Mouse (Mus musculus) left cerebral cortex, adult 9 months (tissue): ENCODE data around the gene Slc13a4.
A peak's percentile ranks its signal among the peaks of the same experiment; 100 is the strongest.

Experiments used
- DNase-seq, 2 experiments: peaks; one replicate each; pipeline ENCODE4 v3.0.0; 2022; ENCODE audit warnings: low spot score in 2 of 2

The Slc13a4 gene

DNA sequence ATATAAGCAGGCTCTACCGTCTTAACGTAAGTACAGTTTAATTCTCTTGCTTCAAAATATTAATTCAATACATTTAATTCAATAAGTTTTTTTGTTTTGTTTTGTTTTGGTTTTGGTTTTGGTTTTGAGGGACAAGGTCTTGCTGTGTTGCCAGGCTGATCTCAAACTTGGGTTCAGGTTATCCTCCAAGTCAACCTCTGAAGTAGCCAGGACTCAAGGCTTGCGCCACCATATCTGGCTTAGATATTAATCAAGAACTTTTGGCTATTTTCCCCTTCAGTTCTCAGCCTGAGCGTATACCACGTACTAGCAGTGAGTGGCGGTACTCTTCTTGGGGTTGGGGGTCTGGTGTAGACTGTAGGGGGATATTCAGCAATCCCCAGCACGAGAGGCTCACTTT, 5.3 kb downstream of the Slc13a4 start:
- no peak for DNase-seq

DNA sequence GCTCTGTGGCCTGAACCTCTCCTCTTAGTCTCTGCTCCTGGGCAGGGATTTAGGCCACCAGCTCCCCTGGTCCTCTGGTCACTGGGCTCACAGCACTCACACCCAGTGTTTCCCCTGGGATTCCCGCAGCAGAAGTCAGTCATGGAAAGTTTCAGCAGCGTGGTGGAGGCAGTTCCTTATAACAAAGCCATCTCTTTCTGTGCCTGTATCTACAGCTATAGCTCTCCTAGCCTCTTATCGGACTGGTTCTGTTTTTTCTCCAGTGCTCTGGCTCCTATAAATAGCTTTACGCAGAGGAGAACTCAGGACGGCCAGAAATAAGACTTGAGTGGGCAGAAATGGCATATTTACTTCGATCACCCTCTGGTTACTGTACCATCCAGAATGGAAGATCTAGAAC, 9.6 kb downstream of the Slc13a4 start:
- no peak for DNase-seq

DNA sequence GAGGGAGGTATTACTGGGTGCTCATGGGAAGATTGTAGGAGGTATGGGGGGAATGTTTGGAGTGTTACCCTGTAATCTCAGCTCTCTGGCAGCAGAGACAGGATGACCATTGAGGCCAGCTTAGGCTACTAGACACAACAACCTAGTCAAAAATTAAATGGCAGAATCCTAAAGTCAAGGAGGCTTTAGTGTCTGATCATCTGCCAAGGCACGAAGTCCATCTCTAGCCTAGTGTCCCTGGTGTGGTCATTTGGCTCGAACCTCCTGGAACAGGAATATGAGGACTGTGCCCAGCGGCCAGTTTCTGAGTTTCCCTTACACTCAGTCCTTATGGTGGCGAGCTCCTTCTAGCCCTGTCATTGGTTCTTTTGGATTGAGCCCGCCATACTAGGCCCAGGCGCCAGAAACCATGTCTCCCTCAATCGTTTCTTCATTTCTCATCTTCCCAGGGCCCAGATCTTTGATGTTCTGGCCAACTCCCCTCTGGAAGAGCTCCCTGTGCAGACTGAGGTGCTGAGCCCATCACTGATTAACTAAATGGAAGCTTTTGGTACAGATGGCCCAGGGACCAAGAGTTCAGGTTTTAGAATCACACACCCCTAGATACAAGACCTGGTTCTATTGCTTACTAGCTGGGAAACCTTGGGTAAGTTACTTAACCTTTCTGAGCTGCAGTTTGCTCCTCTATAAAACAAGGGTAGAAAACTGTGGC, 10.3 kb downstream of the Slc13a4 start:
- no peak for DNase-seq

DNA sequence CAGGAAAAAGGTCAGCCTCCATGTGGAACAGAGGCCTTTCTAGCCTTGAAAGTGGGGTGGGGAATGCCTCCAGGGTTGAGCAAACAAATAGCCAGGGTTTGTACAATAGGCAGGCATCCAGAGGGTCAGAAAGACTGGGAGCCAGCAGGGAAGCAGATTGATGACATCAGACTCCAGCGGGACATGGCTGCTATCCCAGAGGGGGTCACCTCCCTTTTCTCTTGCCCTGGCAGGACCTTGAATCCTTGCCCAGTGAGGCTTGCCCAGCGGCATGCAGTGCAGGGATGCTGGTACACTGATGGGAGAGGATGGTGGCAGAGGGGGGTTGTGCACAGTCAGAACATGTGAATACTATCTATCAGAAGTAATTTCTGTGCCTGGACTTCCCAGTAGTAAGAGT, 10.9 kb downstream of the Slc13a4 start:
- DNase-seq: peak in 1 of 2 experiments; percentile 18

DNA sequence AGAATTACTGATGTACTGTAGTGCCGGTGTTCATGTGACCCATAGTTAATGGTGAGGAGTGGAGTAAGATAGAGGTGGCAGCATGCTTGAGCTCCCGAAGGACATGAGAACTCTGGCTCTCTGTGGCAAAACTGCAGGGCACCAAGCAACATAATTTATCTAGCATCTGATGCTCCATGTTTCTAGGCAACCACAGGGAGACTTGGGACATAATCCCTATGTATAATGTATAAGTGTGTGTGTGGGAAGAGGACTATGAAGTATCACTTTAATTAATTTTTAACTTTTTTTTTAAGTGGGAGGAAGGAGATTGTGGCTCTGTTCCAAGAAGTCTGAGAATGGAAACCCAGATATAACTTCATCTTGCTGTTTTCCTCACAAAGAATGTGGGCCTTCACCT, 13.0 kb downstream of the Slc13a4 start:
- DNase-seq: no peak

DNA sequence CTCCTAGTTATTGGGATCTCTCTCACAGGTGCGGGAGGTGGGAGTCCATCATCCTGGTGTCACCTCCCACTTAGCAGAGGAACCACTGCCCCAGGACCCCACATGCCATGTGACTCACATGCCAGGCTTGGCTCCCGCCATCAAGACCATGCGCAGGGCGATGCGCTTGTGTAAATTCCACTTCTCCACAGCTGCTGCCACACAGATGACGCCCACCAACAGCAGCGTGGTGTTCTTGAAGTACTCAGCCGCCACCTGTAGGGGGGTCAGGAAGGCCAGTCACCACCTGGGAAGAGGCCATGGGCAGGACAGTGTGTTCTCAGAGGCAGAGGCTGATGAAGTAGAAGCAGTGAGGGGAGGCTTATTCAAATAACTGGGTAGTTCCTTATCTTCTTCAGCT, 18.3 kb downstream of the Slc13a4 start:
- DNase-seq: no peak

DNA sequence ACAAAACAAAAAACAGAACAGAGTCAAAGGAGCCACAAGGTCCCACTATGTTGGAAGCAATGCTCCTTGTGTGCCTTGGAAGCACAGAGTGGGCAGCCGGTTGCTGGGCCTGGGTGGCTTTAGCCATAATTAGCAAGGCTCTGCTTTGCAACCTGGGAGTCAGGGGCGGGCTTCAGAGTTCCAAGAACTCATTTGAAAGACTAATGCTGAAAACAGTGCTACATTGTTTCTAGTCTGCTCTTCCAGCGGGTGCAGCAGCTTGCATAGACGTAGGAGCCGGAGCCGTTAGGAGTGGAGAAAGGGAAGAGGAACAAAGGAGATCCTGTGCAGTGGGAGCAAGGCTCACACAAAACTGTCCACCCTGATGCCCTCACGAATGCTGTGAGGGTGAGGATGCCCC, 19.0 kb downstream of the Slc13a4 start:
- DNase-seq: no peak

DNA sequence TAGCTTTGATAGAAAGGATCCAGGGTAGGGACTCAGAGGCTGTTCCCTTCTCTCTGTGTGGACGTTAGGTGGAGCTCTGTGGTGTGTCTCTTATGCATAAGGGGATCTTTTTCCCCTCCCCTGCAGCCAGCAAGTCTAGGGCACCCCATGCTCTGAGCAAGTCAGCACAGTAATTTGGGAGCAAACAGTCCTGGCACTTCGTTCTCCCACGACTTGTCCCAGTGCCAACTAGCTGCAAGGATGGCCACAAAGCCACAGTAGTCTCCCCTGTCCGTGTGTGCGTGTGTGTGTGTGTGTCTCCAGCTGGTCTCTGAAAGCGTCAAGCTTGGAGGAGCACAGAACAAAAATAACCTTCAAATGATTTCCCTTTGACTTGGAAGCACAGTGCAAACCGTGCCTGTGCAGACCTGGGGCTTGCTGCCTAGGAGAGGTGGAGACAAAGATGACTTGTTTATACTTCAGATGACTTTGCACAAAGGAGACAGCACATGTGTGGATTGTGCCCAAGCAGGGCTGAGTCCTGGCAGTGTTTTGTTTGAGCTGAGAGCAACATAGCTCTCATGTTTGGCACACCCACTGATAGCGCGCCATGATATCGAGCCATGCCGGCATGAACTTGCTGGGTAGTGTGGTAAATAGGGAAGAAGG, 19.7 kb downstream of the Slc13a4 start:
- DNase-seq: peak in 1 of 2 experiments; percentile 39

DNA sequence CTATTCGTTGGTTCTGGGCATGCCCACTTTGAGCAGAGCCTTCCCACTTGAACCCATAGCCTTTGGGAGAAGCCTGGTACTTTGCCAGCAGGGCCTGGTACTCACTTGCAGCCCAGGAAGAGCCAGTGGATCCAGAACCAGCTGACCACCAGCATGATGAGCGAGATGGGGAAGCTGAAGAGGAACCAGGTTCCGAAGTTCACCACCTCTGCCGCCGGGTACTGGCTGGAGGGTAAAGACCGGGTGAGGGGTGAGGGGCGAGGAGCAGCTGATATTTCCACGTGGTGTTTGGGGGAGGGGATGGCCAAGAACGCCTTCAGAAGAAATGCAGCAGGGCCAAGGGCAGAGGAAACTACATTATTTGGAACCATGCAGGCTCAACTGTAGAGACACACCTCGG, 28.6 kb downstream of the Slc13a4 start:
- no peak for DNase-seq

DNA sequence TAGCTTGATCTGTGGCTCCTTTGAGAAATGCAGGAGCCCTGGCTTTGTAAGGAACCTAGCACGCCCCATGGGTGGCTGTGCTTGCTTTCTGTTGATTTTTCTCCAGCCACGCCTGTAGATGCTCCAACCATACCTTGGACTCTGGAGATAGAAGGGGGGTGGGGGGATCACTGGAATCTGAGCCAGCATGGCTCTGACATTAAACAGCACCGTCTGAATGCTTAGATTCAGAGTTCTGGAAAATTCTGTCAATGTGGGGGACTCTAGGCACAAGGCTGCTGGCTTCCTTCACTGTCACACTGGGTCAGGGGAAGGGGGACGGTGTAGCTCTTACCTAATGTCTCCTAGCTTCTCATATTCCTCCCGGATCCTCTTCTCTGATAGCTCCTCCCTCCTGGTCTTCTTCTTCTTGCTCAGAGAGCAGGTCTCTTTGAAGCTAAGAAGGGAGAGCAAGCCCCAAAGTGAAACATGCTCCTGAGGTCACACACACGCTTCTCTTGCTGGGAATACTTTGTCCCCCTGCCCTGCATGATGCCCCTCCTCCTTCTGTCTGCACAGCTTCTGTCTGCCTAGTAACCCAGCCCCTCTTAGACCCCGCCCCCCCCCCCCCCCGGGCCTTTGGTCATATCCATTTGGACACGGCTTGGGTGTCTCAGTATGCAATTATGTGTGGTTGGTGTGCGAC, 29.9 kb downstream of the Slc13a4 start:
- DNase-seq: no peak

DNA sequence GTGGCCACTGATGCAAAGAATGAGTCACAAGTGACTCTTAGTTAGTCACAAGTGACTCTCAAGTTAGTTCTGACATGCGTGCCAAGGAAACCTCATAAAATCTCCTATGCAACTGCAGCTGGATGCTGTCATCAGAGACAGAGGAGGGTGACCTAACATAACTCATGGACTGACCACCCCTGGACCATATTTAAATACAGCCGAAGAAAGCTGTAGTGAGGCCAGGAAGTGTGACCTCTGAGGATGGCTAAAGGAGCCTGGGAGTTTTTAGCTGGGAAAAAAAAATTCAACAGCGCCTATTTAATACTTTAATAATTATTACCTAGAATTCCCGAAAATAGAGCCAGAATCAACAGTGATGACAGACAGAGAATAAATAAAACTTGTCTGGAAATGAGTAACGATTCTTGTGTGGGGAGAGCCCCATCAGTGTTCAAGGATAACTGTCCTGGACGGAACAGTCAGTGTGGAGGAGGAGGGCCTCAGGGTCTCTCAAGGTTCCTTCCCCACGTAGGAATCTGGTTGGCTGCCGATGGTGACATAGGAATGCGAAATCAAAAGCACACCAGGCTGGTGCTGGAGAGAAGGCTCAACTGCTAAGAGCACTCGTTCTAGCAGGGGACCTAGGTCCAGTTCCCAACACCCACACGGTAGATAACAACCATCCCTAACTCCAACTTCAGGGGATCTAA, 34.4 kb downstream of the Slc13a4 start:
- DNase-seq: no peak

DNA sequence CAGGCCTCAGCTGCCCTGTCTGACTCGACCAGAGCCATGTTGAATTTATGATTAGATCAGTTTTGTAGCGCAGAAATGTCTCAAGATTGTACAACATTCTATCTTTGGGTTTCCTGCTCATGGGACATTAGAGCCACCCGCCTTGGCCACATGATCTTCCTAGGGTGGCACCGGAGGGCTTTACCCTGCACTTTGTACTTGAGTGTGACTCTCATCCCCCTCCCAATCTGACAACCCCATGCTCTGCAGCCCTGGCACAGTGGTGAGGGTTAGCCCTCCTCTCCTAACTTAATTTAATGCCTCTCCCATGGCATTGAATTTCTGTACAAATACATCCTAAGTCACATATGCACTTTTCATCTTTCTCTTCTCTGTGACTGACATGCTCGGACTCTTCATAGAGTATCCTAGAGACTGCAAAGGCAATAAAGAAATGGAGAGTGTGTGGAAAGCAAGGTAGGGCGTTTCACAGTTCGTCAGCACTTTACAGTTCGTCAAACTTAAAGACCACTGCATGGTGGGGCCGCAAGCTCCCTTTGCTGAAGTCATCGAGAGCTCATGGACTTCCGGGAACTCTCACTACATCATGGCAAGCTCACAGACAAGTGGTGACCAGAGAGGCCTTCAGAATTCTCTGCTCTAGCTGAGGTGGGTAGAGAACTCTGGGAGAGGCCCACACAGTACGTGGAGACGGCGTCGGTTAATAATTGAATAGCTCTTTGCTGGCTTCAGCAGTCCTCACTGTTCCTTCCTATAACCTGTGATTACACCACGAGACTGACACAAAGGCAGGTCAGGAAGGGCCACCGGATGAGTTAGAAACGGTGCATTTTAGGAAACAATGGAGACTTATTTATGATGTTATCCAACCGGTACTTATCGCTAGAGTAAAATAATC, 35.8 kb downstream of the Slc13a4 start:
- no peak for DNase-seq

DNA sequence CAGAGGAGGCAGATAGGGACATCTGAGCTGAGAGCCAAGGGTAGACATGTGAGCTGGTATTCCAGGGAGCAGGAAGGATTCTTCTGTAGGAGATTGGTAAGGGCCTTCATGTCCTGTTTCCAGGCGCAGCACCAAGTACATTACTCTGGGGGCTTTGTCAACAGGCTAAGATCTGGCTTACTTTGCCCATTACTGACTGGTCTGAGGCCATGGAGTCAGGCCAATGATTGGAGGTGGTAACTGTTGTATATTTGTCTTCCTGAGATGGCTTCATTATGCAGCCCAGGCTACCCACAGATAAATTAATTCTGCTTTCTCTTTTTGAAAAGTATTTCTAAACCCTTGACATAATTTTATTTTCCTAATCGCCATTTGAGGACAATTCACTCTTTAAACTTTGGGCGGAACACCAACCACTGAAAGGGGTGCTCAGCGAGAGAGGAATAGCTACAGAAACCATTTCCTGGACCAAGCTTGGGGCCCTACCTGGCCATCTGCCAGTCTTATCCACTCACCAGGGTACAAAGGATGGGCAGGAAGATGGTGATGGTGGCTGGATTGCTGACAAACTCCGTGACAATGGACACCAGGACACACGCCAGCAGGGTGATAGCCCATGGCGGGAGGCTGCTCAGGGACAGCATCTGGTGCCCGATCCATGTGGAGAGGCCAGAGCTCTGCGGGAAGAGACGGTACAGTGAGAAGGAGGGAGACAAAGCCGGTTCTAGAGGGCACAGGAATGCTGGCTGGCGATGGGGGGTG, 36.7 kb downstream of the Slc13a4 start:
- no peak for DNase-seq

DNA sequence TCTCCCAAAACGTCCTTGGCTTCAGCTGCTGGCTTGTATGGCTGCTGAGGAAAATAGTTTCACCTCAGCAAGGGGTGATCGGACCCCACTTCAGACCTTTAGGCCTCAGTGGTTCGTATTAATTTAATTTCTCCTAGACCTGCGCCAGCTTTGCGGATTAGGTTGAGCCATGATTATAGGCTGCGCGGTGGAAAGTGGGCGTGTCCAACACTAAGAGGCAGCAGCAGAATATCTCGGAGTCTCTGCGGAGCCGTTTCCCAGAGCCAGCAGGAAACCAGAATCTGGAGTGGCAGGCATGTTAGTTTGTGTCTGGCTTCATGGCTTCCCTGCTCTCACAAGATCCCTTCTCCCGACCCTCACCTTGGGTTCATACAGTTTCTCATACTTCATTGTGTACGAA, 38.3 kb downstream of the Slc13a4 start:
- no peak for DNase-seq

DNA sequence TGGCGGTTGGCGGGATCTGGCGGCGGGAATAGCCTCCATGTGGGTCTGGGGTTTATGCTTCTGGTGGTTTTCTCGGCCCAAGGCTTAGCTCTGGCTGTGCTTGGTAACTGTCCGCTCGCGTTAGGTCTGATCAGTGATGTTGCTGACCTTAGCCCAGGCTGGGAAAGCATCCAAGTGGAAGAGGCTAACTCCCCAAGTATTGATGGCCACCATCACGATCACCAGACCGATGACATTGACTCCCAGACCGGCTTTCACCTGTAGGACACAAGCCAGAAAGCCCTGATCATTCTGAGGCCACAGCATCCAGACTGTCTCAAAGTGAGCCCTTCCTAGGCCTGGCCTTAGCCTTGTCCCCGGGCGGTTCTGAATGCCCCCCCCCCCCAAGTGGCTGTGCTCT, 39.2 kb downstream of the Slc13a4 start:
- DNase-seq: no peak

DNA sequence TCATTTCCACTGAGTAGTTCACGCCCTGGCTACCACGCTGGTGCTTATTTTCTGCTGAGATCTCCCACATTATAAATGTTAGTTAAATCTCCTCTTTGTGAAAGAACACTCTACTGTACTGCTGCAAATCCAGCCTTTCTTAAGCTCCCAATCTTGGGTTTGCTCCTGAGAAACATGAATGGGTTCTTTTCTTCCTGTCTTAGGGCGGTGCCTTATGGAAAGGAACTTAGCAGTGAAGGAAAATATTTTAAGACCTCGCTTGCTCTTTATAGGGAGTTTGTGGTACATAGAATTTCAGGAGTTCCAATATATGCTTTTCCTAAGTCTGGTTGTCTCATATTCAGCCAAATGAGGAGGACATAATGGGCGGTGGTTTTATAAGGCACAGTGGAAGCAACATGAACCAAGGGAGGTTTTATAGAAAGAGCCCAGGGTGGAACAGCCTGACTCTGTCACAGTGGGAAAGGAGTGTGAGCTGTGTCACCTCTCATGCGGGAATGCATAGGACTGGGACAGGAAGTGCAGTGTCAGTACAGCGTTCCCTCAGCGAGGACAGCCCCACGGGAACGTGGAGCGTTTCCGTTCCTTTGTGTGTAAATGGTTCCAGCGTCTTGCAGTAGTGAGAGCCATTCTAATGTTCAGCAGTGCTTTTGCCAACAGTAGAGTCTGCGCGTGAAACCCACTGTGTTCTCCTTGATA, 42.2 kb downstream of the Slc13a4 start:
- no peak for DNase-seq

DNA sequence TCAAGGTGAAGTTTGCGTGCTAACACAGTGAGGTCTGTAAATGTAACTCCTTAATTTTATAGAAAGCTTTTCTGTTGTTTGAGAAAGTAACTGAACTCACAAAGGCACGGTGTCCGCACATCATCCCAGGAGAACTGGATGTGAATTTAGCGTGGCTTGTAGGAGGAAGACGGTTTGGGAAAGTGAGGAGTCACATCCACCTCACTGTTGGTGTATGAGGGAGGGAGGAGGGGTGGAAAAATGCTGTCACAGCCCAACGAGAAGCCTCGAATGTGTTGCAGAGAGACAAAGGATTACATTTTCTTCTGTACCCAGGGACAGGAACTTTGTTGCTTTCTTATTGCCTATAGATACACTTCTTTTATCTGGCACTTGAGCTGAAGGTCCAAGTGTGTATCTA, 47.4 kb downstream of the Slc13a4 start:
- no peak for DNase-seq

DNA sequence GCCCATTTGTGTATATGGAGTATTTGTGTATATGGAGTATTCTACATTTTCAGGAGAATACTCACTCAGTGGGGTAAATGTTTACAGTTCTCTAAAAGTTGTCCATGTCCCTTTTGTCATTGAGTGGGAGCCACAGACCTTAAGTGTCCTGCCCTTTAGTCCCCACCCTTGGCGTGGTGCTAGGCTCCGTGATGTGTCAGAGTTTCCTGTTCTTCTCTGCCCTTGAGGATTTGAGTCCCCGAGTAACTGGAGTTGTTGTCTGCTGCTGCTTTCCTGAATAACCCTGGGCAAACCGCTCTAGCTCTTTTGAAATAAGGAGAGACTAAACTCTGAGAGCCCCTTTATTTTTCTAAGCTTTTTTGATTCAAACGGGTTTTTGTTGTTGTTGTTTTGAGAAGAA, 48.4 kb downstream of the Slc13a4 start:
- DNase-seq: no peak

DNA sequence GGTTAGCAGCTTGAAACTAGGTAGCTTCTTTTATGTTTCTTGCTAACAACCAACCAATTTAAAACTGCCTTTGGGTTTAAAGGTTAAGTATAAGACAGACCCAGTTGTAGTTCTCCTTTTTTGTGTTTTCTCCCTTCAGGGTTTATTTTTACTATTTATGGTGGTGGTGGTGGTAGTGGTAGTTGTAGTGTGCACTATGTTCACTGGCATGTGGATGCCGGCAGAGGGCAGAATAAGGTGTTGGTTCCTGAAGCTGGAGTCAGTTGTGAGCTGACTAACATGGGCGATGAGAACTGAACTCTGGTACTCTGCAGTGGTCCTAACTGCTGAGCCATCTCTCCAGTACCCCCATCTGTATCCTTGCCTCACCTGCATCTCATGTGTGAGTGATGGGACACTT, 49.0 kb downstream of the Slc13a4 start:
- DNase-seq: no peak

DNA sequence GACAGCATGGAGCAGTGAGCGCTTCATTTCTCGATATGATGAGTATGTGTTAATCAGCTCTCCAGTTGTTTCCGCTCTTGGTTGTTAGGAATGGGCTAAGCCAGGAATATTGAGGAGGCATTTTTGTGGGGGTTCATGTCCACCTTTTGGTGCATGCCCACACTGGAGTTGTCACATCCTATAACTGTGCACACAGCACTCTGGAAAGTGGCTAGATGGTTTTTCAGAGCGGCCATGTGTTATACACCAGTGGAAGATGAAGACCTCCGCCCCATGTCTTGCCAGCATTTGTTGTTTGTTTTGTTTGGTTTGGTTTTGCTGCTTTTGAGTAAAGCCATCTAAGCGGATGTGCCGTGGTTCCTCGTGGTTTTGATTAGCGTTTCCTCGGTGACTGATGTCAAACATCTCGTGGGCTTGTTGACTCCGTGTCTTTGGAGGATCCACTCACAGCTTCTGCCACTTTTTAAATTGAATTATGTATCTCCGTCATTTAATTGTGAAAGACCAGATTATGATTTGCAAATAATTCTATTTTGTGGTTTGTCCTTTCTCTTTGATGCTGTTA, 50.2 kb downstream of the Slc13a4 start:
- DNase-seq: no peak
